Mouse (Mus musculus) leukemia stem cell, adult 10-12 weeks (primary cell): Measurements from ENCODE around the gene Hyal6. TPM values are rescaled to one million over a fixed set of nuclear protein-coding genes. Genes with fewer than 3 reads are reported as not detected.

Experiments
- polyA plus RNA-seq: library from polyadenylated mRNA; stranded (reverse); fragments of >175 nt; gene quantifications from 2 replicates; pipeline ENCODE4 v1.2.3, GENCODE M21; 2012; ENCODE audit warnings: low replicate concordance

Gene Hyal6
- polyA plus RNA-seq: not detected in 2 replicates

GRCm38 (mm10) chr6:24732945-24733344, at the start of gene Hyal6:
Hyal6 (plus strand) TSS chr6:24733245.

DNA sequence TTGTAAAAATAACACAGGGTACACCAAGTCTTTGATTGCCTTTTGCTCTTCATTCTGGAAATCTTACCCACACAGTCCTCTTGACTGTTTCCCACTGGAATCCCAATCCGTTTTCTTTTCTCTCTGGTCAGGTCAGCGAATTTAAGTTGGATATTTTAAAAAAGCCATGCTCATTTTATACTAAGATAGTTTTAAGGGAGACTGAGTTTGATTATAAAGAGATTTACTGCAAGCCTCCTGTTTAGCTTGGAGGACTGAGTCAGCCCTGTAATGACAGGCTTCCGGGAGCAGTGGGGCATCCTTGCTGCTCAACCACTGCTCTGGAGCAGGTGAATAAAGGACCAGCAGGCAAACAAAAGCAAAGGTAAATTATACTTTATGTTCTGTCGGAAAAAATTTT, 15.0 kb downstream of the Hyal6 start, which contains the start of gene Hyal4:
Gene Hyal4 (plus strand): TSS at position 301 of the 400 bp plus-strand sequence.

GRCm38 (mm10) chr6:24790888-24791287, 57.8 kb downstream of the Hyal6 start, which contains the start of gene Spam1:
Spam1 (plus strand) TSS chr6:24791188.

Other genes starting within 250 kb of the Hyal6 start
- not detected in 2 replicates for gene Iqub, start 218.2 kb upstream of the Hyal6 start, polyA plus RNA-seq
- 1.9 and 3.1 TPM in 2 replicates for gene Ndufa5, start 205.2 kb upstream of the Hyal6 start, polyA plus RNA-seq
- not detected in 2 replicates for gene Asb15, start 205.1 kb upstream of the Hyal6 start, polyA plus RNA-seq
- not detected in 2 replicates for gene Lmod2, start 135.5 kb upstream of the Hyal6 start, polyA plus RNA-seq
- gene Wasl, start 68.2 kb upstream of the Hyal6 start, polyA plus RNA-seq: 22.8 and 31.8 TPM in 2 replicates
- not detected in 2 replicates for gene Hyal4, start 15.1 kb downstream of the Hyal6 start, polyA plus RNA-seq
- gene Spam1, start 57.9 kb downstream of the Hyal6 start, polyA plus RNA-seq: not detected in 2 replicates
- gene Hyal5, start 124.8 kb downstream of the Hyal6 start, polyA plus RNA-seq: not detected in 2 replicates
- gene Tmem229a, start 223.1 kb downstream of the Hyal6 start, polyA plus RNA-seq: 0.06 and 0.19 TPM in 2 replicates